Mouse (Mus musculus): ENCODE data around the gene Cdc37. TPM values are rescaled to one million over a fixed set of nuclear protein-coding genes. Genes with fewer than 3 reads are reported as not detected.

Cdc37 gene
- polyA plus RNA-seq, 1 experiment: 51.1 TPM

DNA sequence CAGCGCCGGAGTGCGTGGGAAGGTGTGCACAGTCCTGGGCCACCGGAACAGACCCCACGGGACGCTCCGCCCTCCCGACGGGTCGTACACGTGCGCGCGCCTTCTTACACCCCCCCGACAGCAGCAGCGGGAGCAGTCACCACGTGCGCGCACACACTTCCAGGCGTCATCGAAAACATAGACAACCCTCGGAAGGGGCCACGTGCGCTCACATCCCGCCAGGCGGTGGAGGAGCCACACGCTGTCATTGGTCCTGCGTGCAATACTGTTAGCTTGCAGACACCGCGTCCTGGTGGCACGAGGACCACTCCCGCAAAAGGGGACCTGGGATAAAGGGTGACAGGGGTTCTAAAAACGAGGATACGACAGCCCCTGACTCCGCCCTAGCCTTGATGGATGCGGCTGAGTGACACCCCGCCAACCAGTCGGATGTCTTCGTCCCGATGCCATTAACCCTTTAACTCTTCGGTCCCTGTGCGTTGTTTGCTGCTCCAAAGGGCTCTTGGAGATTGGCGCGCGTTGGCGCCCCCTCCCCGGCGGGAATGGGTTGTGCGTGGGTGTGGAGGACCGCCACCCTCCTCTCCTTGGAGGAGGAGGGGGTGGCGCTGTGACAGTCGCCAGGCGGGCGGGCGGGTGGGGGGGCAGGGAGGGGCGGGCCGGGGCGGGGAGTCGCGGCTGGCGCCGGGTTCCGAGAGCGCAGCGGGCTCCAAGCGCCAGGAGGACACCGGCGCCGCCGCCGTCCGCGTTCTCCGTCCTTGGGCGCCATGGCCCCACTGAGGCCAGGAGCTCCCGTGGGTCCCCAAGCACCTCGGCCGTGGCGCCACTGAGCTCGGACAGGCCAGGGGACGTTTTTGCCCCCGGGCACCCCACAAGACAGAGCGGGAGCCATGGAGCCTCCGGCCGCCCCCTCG lies 15.5 kb upstream of the Cdc37 start, which contains the start of gene Pde4a:
Pde4a (plus strand) TSS at position 674 of the 911 bp plus-strand sequence.
- TF ChIP-seq CTCF (IDR thresholded peaks at IDR 0.05; ENCODE audit: control insufficient read depth, insufficient read depth, low read length): no peak
- TF ChIP-seq POLR2A (IDR thresholded peaks at IDR 0.05; ENCODE audit: borderline replicate concordance, control insufficient read depth, low read depth, low read length): no peak
- 1% methylated on average over 86 of the region's 86 CpGs for WGBS
- no peak within 1 kb of the TSS for H3K27ac ChIP-seq (ENCODE audit: control insufficient read depth, insufficient read depth, low read depth, low read length, poor library complexity)
- no peak within 1 kb of the TSS for H3K4me3 ChIP-seq (replicated peaks; ENCODE audit: control insufficient read depth, low read depth, low read length)
- peaks cover 3% of the 10 kb centered on the region for H3K4me1 ChIP-seq (ENCODE audit: control insufficient read depth, insufficient read depth, low read length)

DNA sequence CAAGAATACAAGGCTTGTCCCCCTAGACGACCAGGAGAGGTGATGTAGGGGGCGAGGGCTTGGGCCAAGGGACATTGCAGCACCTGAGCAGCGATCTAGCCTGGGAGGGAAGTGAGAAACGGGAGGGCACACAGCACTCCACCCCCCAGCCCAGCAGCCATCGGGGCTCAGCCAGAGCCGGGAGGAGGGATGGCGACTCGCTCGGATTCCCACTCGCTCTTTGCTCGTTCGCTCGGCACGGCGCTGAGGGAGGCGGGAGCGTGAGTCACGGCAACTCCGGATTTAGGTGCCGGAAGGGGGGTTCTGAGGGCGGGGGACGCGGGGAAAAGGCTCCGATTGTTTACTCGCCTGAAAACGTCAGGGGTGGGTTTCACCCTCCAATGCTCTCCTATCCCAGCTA lies 14.3 kb upstream of the Cdc37 start:
- 3% methylated on average over 26 of the region's 26 CpGs for WGBS
- Histone ChIP-seq H3K4me1 (ENCODE audit: control insufficient read depth, insufficient read depth, low read length) (peaks cover 3% of the 10 kb centered on the region), H3K4me3 (replicated peaks; ENCODE audit: control insufficient read depth, low read depth, low read length) (no peak overlapping the region)

DNA sequence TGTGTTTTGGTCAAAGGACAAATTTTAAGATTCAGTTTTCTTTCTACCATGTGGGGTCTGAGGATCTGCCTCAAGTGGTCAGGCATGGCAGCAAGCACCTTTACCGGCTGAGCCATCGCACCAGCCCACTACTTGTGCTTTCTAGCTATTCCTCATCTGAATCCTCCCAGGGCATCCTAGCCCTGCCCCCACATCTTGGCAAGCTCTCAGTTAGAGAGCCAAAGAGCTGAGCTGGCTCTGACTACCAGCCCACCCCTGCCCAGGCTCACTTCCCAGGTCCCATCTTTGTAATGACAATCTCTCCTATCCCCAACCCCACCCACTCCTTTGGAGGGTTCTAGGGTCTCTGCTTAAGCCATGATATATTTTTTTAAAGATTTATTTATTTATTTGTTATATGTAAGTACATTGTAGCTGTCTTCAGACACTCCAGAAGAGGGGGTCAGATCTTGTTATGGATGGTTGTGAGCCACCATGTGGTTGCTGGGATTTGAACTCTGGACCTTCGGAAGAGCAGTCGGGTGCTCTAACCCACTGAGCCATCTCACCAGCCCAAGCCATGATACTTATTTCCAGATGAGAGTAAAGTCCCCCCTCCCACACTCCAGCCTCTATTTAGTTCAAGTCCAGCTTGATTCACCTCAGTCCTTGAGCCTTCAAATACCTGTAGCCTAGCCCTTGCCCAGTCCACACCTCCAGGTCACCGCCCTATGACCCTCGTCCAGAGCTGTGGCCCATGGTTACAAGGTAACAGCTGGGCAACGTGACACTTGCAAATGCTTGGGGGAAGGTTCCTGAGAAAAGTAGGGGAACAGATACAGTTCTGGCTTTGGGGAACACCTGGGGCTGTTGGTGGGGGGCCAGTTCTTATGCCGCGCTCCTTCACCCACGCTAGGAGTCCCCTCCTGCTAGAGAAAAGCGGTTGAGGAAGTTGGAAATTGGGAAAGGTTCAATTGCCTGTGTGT lies 13.6 kb upstream of the Cdc37 start:
- Histone ChIP-seq H3K27ac (ENCODE audit: control insufficient read depth, insufficient read depth, low read depth, low read length, poor library complexity) (no peak overlapping the region), H3K4me1 (ENCODE audit: control insufficient read depth, insufficient read depth, low read length) (peaks cover 1% of the 10 kb centered on the region), H3K4me3 (replicated peaks; ENCODE audit: control insufficient read depth, low read depth, low read length) (no peak overlapping the region)
- TF ChIP-seq CTCF (IDR thresholded peaks at IDR 0.05; ENCODE audit: control insufficient read depth, insufficient read depth, low read length): no peak
- no peak for TF ChIP-seq POLR2A (IDR thresholded peaks at IDR 0.05; ENCODE audit: borderline replicate concordance, control insufficient read depth, low read depth, low read length)
- 51% methylated on average over 11 of the region's 11 CpGs for WGBS

More for the DNA sequence above, 14.3 kb upstream of the Cdc37 start:
- TF ChIP-seq POLR2A (IDR thresholded peaks at IDR 0.05; ENCODE audit: borderline replicate concordance, control insufficient read depth, low read depth, low read length) (0 out of 2 replicates have a peak, but pooled peaks have one; percentile 10), CTCF (IDR thresholded peaks at IDR 0.05; ENCODE audit: control insufficient read depth, insufficient read depth, low read length) (no peak)
- H3K27ac ChIP-seq (ENCODE audit: control insufficient read depth, insufficient read depth, low read depth, low read length, poor library complexity): no peak overlapping the region

DNA sequence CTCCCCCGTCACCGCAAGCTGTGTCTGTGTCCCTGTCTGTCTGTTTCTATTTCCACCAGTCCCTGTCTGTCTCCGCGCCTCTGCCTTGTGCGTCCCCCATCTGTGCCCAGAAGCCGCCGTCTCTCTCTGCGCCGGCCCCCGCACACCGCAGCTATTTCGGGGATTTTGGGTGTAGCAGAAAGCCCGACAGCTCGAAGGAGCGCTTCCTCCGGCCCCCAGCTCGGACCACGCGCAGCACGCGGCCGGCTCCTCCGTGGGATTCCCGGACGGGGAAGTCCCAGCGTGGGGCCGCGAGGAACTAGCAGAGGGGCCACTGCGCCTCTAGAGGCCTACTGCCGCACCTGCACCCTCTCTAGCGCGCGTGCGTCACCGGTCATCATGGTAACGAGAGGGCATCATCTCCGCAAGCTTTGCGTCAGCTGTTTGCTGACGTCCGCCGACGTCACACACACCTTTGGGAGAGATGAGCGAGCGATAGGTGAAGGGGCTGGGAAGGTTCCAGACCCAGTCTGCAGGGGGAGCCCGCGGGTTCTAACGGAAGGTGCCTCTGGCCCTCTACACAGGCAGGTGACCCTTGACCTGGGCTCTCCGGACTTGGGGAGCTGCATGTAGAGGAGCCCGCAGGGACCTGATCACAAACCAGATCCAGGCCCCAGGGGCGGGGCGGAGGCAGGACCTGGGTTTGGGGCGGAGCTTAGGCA lies 11.6 kb upstream of the Cdc37 start:
- Histone ChIP-seq H3K4me3 (replicated peaks; ENCODE audit: control insufficient read depth, low read depth, low read length) (peak overlapping the region; percentile 57), H3K4me1 (ENCODE audit: control insufficient read depth, insufficient read depth, low read length) (no peaks in the 10 kb centered on the region; the same call in 1 of the 2 replicates), H3K27ac (ENCODE audit: control insufficient read depth, insufficient read depth, low read depth, low read length, poor library complexity) (no peak overlapping the region; the same call in 1 of the 2 replicates)
- under 1% methylated on average over 52 of the region's 52 CpGs for WGBS
- TF ChIP-seq POLR2A (IDR thresholded peaks at IDR 0.05; ENCODE audit: borderline replicate concordance, control insufficient read depth, low read depth, low read length) (no peak; the same call in 1 of the 2 replicates), CTCF (IDR thresholded peaks at IDR 0.05; ENCODE audit: control insufficient read depth, insufficient read depth, low read length) (peak; percentile 92)

DNA sequence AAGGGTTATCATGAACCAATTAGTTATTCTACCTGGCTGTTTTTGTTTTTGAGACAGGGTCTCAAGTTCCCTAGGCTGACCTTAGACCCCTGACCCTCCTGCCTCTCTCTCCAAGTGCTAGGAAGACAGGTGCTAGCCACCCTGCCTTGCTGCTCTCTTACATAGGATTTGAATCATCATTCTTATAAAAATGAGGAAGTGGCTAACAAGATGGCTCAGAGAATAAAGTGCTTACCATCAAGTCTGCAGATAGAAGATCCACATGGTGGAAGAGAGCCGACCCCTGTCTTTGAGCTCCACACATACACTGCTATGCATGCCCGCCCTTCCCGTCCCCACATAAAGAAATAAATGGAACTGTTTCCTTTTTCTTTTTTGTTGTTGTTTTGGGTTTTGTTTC lies 5.0 kb upstream of the Cdc37 start:
- no peak overlapping the region for H3K27ac ChIP-seq (ENCODE audit: control insufficient read depth, insufficient read depth, low read depth, low read length, poor library complexity)
- TF ChIP-seq POLR2A (IDR thresholded peaks at IDR 0.05; ENCODE audit: borderline replicate concordance, control insufficient read depth, low read depth, low read length) (no peak), CTCF (IDR thresholded peaks at IDR 0.05; ENCODE audit: control insufficient read depth, insufficient read depth, low read length) (no peak)
- 53% methylated on average over 3 of the region's 3 CpGs for WGBS
- no peak overlapping the region for H3K4me3 ChIP-seq (replicated peaks; ENCODE audit: control insufficient read depth, low read depth, low read length)
- H3K4me1 ChIP-seq (ENCODE audit: control insufficient read depth, insufficient read depth, low read length): peaks cover 2% of the 10 kb centered on the region

DNA sequence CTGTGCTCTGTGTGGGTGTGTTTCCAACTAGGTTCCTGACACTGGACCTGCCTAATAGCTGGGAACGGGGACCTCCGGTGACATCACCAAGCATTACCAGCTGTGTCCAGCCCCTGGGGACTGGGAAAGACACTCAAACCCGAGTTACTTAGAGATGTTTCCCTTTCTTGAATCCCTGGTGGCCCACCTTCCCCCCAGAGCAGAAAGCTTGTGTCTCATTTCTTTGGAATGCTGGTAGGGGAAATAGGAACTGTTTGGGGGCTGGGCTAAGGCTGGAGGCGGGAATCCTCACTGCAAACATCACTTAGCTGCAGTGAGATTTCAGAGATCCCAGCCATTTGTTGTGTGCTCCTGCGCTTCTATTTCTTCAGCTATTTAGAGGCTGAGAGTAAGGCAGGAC lies 4.1 kb upstream of the Cdc37 start:
- no peak for TF ChIP-seq POLR2A (IDR thresholded peaks at IDR 0.05; ENCODE audit: borderline replicate concordance, control insufficient read depth, low read depth, low read length)
- no peak for TF ChIP-seq CTCF (IDR thresholded peaks at IDR 0.05; ENCODE audit: control insufficient read depth, insufficient read depth, low read length)
- Histone ChIP-seq H3K4me3 (replicated peaks; ENCODE audit: control insufficient read depth, low read depth, low read length) (no peak overlapping the region), H3K27ac (ENCODE audit: control insufficient read depth, insufficient read depth, low read depth, low read length, poor library complexity) (no peak overlapping the region), H3K4me1 (ENCODE audit: control insufficient read depth, insufficient read depth, low read length) (peaks cover 6% of the 10 kb centered on the region)
- 44% methylated on average over 5 of the region's 5 CpGs for WGBS

DNA sequence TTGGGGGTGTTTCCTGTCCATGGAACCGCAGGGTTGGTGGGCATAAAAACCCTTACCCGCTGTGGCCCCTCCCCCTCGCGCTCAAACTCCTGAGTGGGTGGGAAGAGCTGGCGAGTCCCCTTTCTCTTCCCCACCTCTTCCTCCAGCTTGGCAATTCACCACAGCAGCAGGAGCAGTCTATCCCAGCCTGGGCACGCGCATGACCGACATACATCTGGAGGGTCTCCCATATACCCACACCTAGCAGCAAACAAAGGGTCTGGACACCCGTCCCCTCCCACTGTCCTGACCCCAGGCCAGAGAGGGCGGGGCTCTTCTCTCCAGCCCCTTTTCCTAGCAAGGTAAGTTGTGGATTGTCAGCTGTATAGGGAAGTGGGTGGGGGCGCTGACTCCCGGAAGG lies 3.5 kb upstream of the Cdc37 start:
- Histone ChIP-seq H3K27ac (ENCODE audit: control insufficient read depth, insufficient read depth, low read depth, low read length, poor library complexity) (no peak overlapping the region), H3K4me1 (ENCODE audit: control insufficient read depth, insufficient read depth, low read length) (peaks cover 7% of the 10 kb centered on the region), H3K4me3 (replicated peaks; ENCODE audit: control insufficient read depth, low read depth, low read length) (no peak overlapping the region)
- WGBS: 10% methylated on average over 12 of the region's 12 CpGs
- TF ChIP-seq CTCF (IDR thresholded peaks at IDR 0.05; ENCODE audit: control insufficient read depth, insufficient read depth, low read length) (no peak), POLR2A (IDR thresholded peaks at IDR 0.05; ENCODE audit: borderline replicate concordance, control insufficient read depth, low read depth, low read length) (no peak)
